Mouse (Mus musculus) E14TG2a.4 (cell line): Measurements from ENCODE around the gene Olfr715b.
"Not testable (repeated sequence)": the region's sequence is repeated elsewhere in the genome, so short reads cannot be mapped to it uniquely, and the experiment has no call there.

Source experiments
- H3K27me3 ChIP-seq: 2 replicates; pipeline ENCODE4 v1.6.1; 2014; ENCODE audit warnings: low read length, control low read depth; ENCODE audit not compliant: insufficient read depth
- H3K36me3 ChIP-seq: 2 replicates; pipeline ENCODE4 v1.6.1; 2014; ENCODE audit warnings: low read length, control low read depth; ENCODE audit not compliant: insufficient read depth
- H3K4me1 ChIP-seq: replicated peaks from 2 replicates; pipeline ENCODE4 v1.6.1; 2014; ENCODE audit warnings: low read depth, low read length, control low read depth
- H3K4me3 ChIP-seq: replicated peaks from 2 replicates; pipeline ENCODE4 v1.5.1; 2014; ENCODE audit warnings: mild to moderate bottlenecking, low read length
- H3K9me3 ChIP-seq: 2 replicates; pipeline ENCODE4 v1.6.1; 2014; ENCODE audit warnings: low read length, control low read depth
- CTCF ChIP-seq: conservative IDR thresholded peaks from 2 replicates; pipeline ENCODE4 v1.5.1; 2014; ENCODE audit warnings: low read length
- NANOG ChIP-seq: IDR thresholded peaks from 2 replicates; pipeline ENCODE4 v1.6.1; 2014; ENCODE audit warnings: borderline replicate concordance, low read length, mixed read lengths
- POU5F1 ChIP-seq: IDR thresholded peaks from 2 replicates; pipeline ENCODE4 v1.6.1; 2014; ENCODE audit warnings: low read length, borderline replicate concordance

Gene Olfr715b

DNA sequence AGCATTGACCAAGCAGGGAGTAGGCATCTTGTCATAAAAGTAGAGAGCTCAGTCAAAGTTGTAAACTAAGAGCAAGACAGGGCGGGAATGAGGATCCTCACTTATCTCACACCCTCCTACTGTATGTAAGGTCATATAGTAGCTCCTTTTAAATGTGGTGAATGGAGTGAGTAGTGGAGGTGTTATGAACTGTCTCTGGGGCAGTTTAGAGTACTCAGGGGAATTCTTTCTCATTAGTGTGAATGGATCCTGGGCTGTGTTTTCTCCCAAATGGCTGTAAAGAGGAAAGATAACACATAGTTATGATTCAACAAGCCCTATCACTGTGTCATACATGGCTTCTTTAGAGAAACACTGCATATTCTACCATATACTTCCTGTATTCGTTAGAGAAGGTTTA lies at the start of gene Olfr715b:
Gene Olfr715b, minus strand, starts transcription at position 101 of the 400 bp plus-strand sequence.
- H3K27me3 ChIP-seq, H3K9me3 ChIP-seq, H3K4me3 ChIP-seq, H3K4me1 ChIP-seq, H3K36me3 ChIP-seq: not testable (repeated sequence)

DNA sequence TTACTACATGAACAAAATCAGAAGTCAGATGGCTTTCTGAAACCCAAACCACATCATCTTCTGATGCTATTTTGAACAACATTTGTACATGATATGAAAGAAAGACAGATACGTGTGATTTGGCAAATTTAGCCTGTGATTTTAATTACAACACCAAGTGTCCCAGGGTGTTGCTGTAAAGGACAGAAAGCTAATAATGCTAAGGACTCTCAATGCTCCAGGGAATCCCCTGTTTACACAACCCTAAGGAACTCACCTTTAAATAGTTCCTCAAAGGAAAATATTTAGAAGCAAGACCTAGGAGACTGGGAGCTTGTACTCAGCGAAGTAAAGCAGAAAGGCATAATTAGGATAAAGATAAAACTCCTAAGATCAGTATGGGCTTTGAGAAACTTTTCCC lies 27.9 kb upstream of the Olfr715b start, which contains the start of gene Olfr716:
Gene Olfr716, plus strand, starts transcription at position 301 of the 400 bp plus-strand sequence.
- H3K4me3 ChIP-seq, H3K27me3 ChIP-seq, H3K9me3 ChIP-seq, H3K4me1 ChIP-seq, H3K36me3 ChIP-seq: not testable (repeated sequence)

DNA sequence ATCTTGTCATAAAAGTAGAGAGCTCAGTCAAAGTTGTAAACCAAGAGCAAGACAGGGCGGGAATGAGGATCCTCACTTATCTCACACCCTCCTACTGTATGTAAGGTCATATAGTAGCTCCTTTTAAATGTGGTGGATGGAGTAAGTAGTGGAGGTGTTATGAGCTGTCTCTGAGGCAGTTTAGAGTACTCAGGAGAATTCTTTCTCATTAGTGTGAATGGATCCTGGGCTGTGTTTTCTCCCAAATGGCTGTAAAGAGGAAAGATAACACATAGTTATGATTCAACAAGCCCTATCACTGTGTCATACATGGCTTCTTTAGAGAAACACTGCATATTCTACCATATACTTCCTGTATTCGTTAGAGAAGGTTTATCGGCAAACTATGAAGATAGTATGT lies 20.8 kb upstream of the Olfr715b start, which contains the start of gene Olfr715:
Gene Olfr715, minus strand, starts transcription at position 101 of the 400 bp plus-strand sequence.
- H3K27me3 ChIP-seq, H3K36me3 ChIP-seq, H3K9me3 ChIP-seq, H3K4me1 ChIP-seq, H3K4me3 ChIP-seq: not testable (repeated sequence)

DNA sequence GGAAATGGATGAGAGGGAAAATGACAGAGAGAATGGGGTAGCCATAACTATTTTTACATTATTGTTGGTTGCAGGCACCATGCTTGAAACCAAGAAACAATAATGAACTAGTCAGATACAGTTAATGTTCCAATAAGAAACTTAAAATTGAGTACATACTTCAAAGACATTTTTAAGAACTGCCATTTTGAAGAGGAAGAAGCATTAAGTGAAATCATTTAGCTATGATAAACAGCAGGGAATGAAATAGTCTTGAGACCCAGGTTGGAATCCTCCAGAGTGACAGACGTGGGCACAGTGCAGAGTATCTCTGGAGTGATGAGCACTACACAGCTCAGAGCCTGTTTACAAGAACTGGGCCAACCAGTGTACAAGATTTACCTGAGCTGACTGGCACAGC lies 17.2 kb downstream of the Olfr715b start, which contains the start of gene Olfr17:
Gene Olfr17, plus strand, starts transcription at position 301 of the 400 bp plus-strand sequence.
- no peaks in the 10 kb centered on the region for H3K9me3 ChIP-seq
- H3K36me3 ChIP-seq = no peaks in the 10 kb centered on the region
- no peaks in the 10 kb centered on the region for H3K27me3 ChIP-seq
- no peak for TF ChIP-seq POU5F1
- no peak for TF ChIP-seq NANOG
- TF ChIP-seq CTCF = no peak
- H3K4me1 ChIP-seq = no peaks in the 10 kb centered on the region
- H3K4me3 ChIP-seq = no peak within 1 kb of the TSS

DNA sequence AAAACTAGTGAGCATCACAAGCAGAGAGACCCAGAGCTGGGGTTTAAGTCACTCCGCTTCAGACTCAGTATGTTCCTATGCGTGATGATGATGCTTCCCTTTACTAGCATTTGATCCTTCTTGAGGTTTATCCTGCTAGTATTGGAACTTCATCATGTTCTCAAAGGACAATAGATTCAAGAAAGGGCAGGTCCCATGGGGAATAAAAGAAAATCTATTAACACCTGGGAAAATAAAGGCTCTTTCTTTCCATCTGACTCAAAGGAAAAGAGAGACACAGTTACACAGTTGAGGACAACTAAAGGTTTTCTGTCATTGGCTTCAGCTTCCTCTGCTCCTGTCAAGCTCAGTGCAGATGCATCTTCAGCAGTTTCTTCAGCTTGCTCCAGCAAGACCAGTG lies 39.5 kb downstream of the Olfr715b start, which contains the start of gene Olfr714:
Gene Olfr714, plus strand, starts transcription at position 301 of the 400 bp plus-strand sequence.
- no peak for TF ChIP-seq NANOG
- no peak for TF ChIP-seq CTCF
- no peak for TF ChIP-seq POU5F1
- no peaks in the 10 kb centered on the region for H3K36me3 ChIP-seq
- H3K27me3 ChIP-seq = no peaks in the 10 kb centered on the region
- no peaks in the 10 kb centered on the region for H3K4me1 ChIP-seq
- peaks cover 5% of the 10 kb centered on the region; the same call in 1 of the 2 replicates for H3K9me3 ChIP-seq
- no peak within 1 kb of the TSS for H3K4me3 ChIP-seq
